Mouse (Mus musculus): ENCODE measurements around the gene Pex6.

DNA sequence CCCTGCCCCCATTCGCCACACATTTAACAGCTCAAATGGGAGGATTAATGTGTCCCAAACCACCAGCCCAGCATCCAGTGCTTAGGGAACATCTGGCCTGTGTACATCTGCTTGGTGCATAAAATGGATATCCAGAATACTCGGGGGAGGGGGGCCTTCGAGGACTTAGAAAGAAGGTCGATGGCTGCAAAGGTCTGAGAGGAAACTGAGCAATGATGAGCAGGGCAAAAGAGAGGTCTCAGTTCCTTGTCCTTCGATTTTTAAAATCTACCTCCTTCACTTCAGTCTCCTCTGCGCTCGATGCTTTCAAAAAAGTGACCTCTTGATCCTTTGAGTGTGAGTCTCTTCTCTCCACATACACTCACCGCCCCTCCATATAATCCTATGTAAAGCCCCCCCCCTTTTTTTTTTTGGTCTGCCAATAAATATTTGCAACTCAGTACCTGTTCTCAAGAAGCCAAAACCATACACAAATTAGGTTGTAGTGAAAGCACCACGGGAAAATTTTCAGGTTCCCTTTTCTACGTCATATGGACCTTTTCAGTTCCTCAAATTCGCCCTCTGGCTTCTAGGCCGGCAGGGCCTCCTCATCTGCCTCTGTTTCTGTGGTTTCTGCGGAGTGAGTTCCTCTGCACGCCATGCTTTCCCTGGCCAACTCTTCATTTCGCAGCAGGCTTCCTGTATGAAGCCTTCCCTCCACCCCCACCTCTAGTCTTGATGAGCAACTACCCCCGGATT is 40.0 kb downstream of the Pex6 start:
- TF ChIP-seq CTCF (IDR thresholded peaks at IDR 0.05; ENCODE audit: low read depth) = no peak
- no peak for TF ChIP-seq EP300 (IDR thresholded peaks at IDR 0.05; ENCODE audit: low read depth)

Data from heart, postnatal 0 days (tissue).